Mouse (Mus musculus) neural tube, embryonic 13.5 days (tissue): Measurements from ENCODE around the gene Rrp7a. TPM values are rescaled to one million over a fixed set of nuclear protein-coding genes. Genes with fewer than 3 reads are reported as not detected.

Experiments
- ATAC-seq: fragments of 200-750 bp; cut with Nextera tagmentation; 2 replicates; pipeline ENCODE4 v1.8.0; 2017; ENCODE audit warnings: low read depth, mild to moderate bottlenecking, moderate TSS enrichment, moderate library complexity
- H3K27ac ChIP-seq: fragments of 300-500 bp; sonication (generic); replicated peaks from 2 replicates; pipeline ENCODE4 v1.5.1; 2015; ENCODE audit warnings: moderate library complexity, mild to moderate bottlenecking, inconsistent platforms
- H3K27me3 ChIP-seq: fragments of 300-500 bp; sonication (generic); 2 replicates; pipeline ENCODE4 v1.6.1; 2015; ENCODE audit warnings: mild to moderate bottlenecking, inconsistent platforms
- H3K36me3 ChIP-seq: fragments of 300-500 bp; sonication (generic); 2 replicates; pipeline ENCODE4 v1.6.1; 2015; ENCODE audit warnings: mild to moderate bottlenecking, inconsistent platforms
- H3K4me1 ChIP-seq: fragments of 300-500 bp; sonication (generic); replicated peaks from 2 replicates; pipeline ENCODE4 v1.6.1; 2015; ENCODE audit warnings: inconsistent platforms
- H3K4me2 ChIP-seq: fragments of 300-500 bp; sonication (generic); 2 replicates; pipeline ENCODE4 v1.6.1; 2015; ENCODE audit warnings: inconsistent platforms, mild to moderate bottlenecking, moderate library complexity
- H3K4me3 ChIP-seq: fragments of 300-500 bp; sonication (generic); 2 replicates; pipeline ENCODE4 v1.5.1; 2015; ENCODE audit warnings: mild to moderate bottlenecking, inconsistent platforms
- H3K9ac ChIP-seq: fragments of 300-500 bp; sonication (generic); 2 replicates; pipeline ENCODE4 v1.6.1; 2015; ENCODE audit warnings: moderate library complexity, mild to moderate bottlenecking, inconsistent platforms
- H3K9me3 ChIP-seq: fragments of 300-500 bp; sonication (generic); 2 replicates; pipeline ENCODE4 v1.6.1; 2016; ENCODE audit warnings: inconsistent platforms
- WGBS: fragments of 180-500 bp; shearing (Covaris S2); methylation state at CpG from one replicate; pipeline ENCODE4 v1.1.7; 2015; 5-methylcytosine and 5-hydroxymethylcytosine counted together
- polyA plus RNA-seq: library from polyadenylated mRNA; unstranded; fragments of >200 nt; fragmentation: Nextera tagmentation; extraction: Ambion mirVana; gene quantifications from 2 replicates; pipeline ENCODE4 v1.2.1, GENCODE M21; 2015

Gene Rrp7a
- polyA plus RNA-seq, 1 experiment from 2014 or later: 68.3 TPM

DNA sequence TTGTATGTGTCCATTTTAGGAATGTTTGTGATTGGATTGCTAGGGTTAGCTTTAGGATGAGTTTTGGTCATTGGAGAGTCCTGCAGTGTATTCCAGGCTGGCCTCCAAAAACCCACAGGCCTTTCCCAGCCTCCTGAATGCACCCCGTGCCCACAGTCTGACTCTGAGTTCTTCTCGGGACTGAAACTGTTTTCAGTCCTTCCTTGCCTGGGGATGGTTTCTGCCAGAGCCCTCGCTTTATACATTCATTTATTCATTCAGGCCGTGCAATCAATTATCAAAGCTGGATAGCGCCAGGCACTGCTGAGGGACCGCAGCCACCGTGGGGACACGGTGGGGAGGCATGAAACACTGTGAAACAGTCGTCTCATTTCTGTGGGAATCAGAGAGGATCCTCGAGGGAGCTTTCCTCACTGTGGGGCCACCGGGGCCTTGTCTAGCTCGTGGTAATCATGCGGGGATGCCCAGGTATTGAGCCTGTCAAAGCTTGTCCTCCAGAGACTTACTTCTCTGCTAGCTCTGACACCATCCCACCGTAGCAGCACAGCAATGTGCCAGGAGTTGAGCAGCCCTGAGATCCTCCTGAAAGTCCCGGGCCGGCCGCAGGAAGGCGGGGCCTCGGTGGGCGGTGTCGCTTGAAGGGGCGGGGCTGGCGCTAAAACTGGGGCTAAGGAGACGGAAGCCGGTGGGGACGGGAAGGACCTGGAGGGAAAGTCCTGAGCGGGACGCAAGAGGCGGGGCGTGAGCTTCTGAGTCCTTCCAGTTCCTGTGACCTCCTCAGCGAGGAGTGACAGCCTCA lies 22.9 kb downstream of the Rrp7a start:
- H3K9me3 ChIP-seq: no peaks in the 10 kb centered on the region
- H3K27me3 ChIP-seq: peaks cover 27% of the 10 kb centered on the region
- peak overlapping the region; percentile 63 for H3K9ac ChIP-seq
- H3K4me3 ChIP-seq: peak overlapping the region; percentile 40
- ATAC-seq: peak; percentile 73
- peak overlapping the region; percentile 64 for H3K4me2 ChIP-seq
- 0 out of 2 replicates have a peak overlapping the region, but pooled peaks have one; percentile 33 for H3K27ac ChIP-seq
- H3K36me3 ChIP-seq: no peaks in the 10 kb centered on the region
- peaks cover 20% of the 10 kb centered on the region for H3K4me1 ChIP-seq
- under 1% methylated on average over 31 of the region's 31 CpGs for WGBS

DNA sequence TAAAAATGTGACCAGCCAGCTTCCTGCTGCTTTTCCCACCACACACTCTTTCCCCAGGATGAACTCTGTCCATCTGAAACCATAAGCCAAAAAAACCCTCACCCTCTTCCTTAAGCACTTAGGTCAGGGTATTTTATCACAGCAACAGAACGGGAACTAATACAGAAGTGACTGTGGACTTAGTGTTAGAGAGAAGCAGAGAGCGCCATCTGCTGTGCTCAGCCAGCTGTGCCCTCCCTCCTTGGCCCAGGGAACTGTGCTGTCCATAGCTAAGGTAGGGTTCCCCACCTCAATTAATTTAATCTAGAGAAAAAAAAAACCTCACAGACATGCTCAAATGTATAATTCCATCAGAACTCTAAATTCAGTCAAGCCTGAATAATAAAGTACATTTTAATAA lies 26.7 kb downstream of the Rrp7a start:
- no peak for ATAC-seq
- Histone ChIP-seq H3K4me3 (no peak overlapping the region), H3K27ac (no peak overlapping the region), H3K9me3 (no peaks in the 10 kb centered on the region), H3K9ac (no peak overlapping the region), H3K27me3 (peaks cover 20% of the 10 kb centered on the region), H3K4me1 (peaks cover 20% of the 10 kb centered on the region), H3K36me3 (no peaks in the 10 kb centered on the region), H3K4me2 (no peak overlapping the region)
- 58% methylated on average over 2 of the region's 2 CpGs for WGBS

DNA sequence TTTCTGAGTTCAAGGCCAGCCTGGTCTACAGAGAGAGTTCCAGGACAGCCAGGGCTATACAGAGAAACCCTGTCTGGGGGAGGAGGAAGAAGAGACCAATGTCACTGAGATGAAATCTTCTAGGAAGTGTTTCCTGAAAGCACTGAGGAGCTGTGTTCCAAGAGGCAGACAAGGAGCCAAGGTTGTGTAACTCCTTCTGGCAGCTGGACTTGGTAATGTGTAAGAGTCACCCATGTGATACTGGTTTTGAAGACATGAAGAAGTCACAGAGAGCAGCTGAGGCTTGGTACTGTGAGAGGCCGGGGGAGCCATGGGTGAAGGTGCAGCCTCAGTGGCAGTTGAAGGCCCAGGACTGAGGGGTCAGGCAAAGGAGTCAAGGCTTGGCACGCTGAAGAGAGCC lies 28.9 kb downstream of the Rrp7a start:
- Histone ChIP-seq H3K4me3 (no peak overlapping the region), H3K27ac (no peak overlapping the region), H3K36me3 (no peaks in the 10 kb centered on the region), H3K9me3 (no peaks in the 10 kb centered on the region), H3K9ac (no peak overlapping the region), H3K4me1 (peaks cover 19% of the 10 kb centered on the region), H3K27me3 (peaks cover 34% of the 10 kb centered on the region), H3K4me2 (no peak overlapping the region)
- 81% methylated on average over 2 of the region's 2 CpGs for WGBS
- no peak for ATAC-seq

DNA sequence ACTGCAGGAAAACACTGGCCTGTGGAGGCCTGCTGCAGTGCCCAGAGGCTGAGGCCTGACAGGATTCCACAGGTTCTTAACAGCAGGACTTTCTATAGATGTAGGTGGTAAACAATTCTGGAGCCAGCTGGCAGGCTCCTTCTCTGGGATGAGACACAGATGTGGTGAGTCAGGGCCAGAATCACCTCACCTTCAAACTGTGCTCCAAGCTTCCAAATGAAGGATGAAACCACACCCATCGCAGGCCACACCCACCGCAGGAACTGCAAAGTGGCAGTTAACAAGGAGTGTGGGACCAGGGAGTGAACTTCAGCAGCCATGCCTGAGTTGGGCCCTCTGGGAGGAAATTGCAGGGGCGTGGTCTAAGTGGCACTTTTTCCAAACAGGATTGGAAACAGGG lies 31.7 kb downstream of the Rrp7a start:
- no peaks in the 10 kb centered on the region for H3K36me3 ChIP-seq
- H3K27me3 ChIP-seq: peaks cover 37% of the 10 kb centered on the region
- 32% methylated on average over 3 of the region's 3 CpGs for WGBS
- H3K4me1 ChIP-seq: peaks cover 24% of the 10 kb centered on the region
- no peak overlapping the region for H3K4me2 ChIP-seq
- H3K27ac ChIP-seq: no peak overlapping the region
- H3K9me3 ChIP-seq: no peaks in the 10 kb centered on the region
- no peak overlapping the region for H3K4me3 ChIP-seq
- ATAC-seq: no peak
- no peak overlapping the region for H3K9ac ChIP-seq

DNA sequence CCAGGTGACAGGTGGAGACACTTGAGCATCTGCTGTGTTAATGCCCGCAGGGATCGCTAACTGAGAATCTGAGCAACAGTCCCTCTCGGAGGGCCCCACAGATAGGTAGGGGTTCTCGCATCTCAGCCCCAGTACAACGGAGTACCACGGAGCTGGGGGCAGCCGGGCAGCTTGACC lies 33.3 kb downstream of the Rrp7a start, which contains the start of gene Serhl:
TSS of gene Serhl (plus strand) at position 78 of the 177 bp plus-strand sequence.
- no peak for ATAC-seq
- Histone ChIP-seq H3K9ac (0 out of 2 replicates have a peak within 1 kb of the TSS, but pooled peaks have one; percentile 26), H3K4me3 (0 out of 2 replicates have a peak within 1 kb of the TSS, but pooled peaks have one; percentile 4), H3K27ac (peak within 1 kb of the TSS; percentile 62), H3K9me3 (no peaks in the 10 kb centered on the region), H3K4me1 (peaks cover 27% of the 10 kb centered on the region), H3K4me2 (peak within 1 kb of the TSS; percentile 40), H3K36me3 (no peaks in the 10 kb centered on the region), H3K27me3 (peaks cover 37% of the 10 kb centered on the region)
- WGBS: 10% methylated on average over 7 of the region's 7 CpGs

DNA sequence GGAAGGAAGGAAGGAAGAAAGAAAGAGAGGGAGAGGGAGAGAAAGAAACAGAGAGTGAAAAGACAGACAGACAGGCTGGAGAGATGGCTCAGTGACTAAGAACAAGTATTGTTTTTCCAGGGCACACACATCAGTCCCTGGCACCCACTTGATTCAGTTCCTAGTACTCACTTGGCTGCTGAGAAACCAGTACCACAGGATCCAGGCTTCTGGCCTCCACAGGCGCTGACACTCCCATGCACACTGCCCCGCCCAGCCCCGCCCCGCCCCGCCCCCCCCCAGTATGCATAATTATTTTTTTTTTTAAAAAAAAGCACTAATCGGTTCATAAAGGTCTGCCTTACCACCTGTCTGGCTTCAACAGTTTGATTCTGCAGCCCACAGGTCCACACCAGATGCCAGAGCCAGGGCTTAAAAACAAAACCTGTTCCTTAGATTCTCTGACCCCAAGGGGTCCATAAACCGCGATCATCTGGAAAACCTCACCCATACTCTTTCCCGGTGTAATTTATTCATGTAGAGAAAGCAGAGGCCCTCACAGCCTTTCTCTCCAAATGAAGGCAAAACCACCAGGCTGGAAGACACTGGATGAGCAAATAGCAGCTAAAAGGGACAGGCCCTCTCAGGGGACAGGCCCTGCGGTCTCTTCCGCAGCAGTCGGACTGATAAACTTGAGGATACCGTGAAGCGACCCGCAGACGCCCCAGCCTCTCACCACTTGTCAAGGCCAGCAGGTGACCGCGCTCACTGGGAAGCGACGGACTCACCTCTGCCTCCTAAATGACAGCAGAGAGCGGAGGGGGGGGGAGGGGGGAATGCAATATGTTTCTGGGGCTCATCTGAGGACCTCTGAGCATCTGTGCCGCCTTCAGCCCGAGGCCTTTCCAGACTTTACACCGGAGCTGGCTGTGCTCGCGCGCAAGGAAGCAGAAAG lies 33.8 kb downstream of the Rrp7a start:
- 0 out of 2 replicates have a peak, but pooled peaks have one; percentile 30 for ATAC-seq
- H3K9me3 ChIP-seq: no peaks in the 10 kb centered on the region
- 3% methylated on average over 27 of the region's 27 CpGs for WGBS
- H3K9ac ChIP-seq: 0 out of 2 replicates have a peak overlapping the region, but pooled peaks have one; percentile 26
- H3K27ac ChIP-seq: peak overlapping the region; percentile 62
- peak overlapping the region; percentile 40 for H3K4me2 ChIP-seq
- H3K36me3 ChIP-seq: no peaks in the 10 kb centered on the region
- peaks cover 37% of the 10 kb centered on the region for H3K27me3 ChIP-seq
- peaks cover 32% of the 10 kb centered on the region for H3K4me1 ChIP-seq
- 0 out of 2 replicates have a peak overlapping the region, but pooled peaks have one; percentile 4 for H3K4me3 ChIP-seq

DNA sequence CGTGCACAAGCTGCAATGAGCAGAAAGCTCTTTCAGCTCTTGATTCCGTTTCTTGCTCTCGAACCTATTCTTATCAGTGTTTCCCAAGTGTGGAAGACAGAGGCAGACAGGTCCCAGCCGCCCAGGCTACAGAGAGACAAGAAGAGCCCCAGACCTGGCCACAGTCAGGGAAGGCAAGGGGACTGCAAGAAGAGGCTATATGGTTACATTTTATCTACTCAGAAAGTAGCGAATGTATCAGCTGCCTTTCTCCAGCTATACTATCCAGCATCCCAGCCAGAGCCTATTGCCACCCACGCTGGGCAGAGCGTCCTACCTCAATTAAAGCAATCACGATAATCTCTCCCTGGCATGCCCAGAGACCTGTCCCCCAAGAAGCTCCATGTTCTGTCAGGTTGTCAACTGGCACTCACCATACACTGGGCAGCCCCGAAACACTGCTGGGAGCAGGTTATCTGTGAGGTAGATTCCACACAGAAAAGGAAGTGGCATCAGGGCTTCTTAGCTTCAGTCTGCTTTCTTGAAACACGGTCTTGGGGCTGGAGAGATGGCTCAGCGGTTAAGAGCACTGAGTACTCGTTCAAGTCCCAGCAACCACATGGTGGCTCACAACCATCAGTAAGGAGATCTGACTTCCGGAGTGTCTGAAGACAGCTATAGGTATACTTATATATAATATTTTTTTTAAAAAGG lies 35.8 kb downstream of the Rrp7a start:
- no peak overlapping the region for H3K27ac ChIP-seq
- H3K36me3 ChIP-seq: no peaks in the 10 kb centered on the region
- H3K27me3 ChIP-seq: peaks cover 37% of the 10 kb centered on the region
- no peak overlapping the region for H3K4me3 ChIP-seq
- no peak overlapping the region for H3K9ac ChIP-seq
- peaks cover 36% of the 10 kb centered on the region for H3K4me1 ChIP-seq
- no peak for ATAC-seq
- no peak overlapping the region for H3K4me2 ChIP-seq
- 87% methylated on average over 13 of the region's 13 CpGs for WGBS
- H3K9me3 ChIP-seq: no peaks in the 10 kb centered on the region

DNA sequence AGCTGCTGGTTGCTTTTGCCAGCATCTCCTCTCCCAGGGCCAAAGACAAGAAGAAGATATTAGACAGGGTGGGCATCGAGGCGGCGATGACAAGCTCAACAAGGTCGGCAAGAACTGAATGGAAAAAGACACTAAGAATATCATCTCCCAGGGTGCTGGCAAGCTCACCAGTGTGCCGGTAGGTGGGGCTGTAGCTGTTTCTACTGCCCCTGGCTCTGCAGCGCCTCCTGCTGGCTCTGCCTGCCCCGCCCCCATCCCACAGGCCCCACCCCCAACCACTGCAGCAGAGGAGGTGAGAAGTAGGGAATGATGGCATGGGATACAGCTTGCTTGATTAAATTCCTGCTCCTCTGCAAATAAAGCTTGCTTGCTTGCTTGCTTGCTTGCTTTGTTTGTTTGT lies 36.7 kb downstream of the Rrp7a start:
- no peaks in the 10 kb centered on the region for H3K36me3 ChIP-seq
- no peak for ATAC-seq
- H3K27me3 ChIP-seq: peaks cover 37% of the 10 kb centered on the region
- H3K9ac ChIP-seq: no peak overlapping the region
- H3K4me3 ChIP-seq: no peak overlapping the region
- 38% methylated on average over 7 of the region's 7 CpGs for WGBS
- H3K9me3 ChIP-seq: no peaks in the 10 kb centered on the region
- no peak overlapping the region for H3K4me2 ChIP-seq
- peaks cover 36% of the 10 kb centered on the region for H3K4me1 ChIP-seq
- no peak overlapping the region for H3K27ac ChIP-seq

DNA sequence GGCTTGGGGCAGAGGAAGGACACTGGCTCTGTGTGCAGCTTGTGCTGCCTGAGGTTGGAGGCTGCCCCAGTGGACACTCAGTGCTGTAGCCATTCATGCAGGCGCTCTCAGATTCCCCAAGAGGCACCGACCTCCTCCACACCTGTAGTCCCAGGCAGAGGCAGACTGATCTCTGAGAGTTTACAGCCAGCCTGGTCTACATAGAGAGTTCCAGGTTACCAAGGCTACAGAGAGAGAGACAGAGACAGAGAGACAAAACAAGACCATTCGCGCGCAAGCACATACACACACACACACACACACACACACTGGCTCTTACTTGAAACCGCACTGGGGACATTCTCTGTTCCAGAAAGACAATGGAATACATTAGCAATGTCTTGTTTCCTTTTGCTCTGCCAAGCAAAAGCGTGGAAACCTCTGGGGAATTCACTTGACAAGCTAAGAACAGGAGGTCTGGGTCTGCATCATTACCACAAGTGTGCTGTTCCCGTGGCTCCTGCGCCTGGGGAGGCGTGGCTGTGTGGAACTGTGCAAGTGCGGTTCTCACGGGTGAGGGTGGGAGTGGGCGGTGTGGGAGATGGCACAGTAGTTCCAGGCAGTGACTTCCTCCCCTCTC lies 38.5 kb downstream of the Rrp7a start:
- ATAC-seq: peak; percentile 72
- Histone ChIP-seq H3K4me1 (peaks cover 26% of the 10 kb centered on the region), H3K9me3 (no peaks in the 10 kb centered on the region), H3K9ac (peak overlapping the region; percentile 53; the same call in 1 of the 2 replicates), H3K4me2 (peak overlapping the region; percentile 33), H3K36me3 (no peaks in the 10 kb centered on the region), H3K4me3 (no peak overlapping the region), H3K27ac (peak overlapping the region; percentile 76), H3K27me3 (peaks cover 21% of the 10 kb centered on the region)
- 44% methylated on average over 13 of the region's 13 CpGs for WGBS

DNA sequence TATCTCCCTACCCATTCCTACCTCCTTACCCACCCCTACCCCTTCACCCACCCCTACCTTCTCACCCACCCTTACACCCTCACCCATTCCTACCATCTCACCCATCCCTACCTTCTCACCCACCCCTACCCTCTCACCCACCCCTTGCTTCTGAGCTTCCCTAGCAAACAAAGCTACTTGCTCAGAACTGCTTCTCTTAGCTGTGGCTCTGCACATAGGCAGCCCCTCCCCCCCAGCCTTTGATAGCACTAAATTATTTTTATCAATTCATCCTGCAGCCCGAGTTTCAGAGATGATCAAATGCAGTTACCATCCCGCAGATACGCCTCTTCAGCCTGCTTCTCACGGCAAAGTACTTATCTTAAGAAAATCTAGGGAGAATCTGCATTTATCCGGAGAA lies 39.1 kb downstream of the Rrp7a start:
- ATAC-seq: peak; percentile 54; the same call in 1 of the 2 replicates
- Histone ChIP-seq H3K36me3 (no peaks in the 10 kb centered on the region), H3K4me2 (peak overlapping the region; percentile 33), H3K27ac (peak overlapping the region; percentile 76), H3K27me3 (peaks cover 17% of the 10 kb centered on the region), H3K4me3 (no peak overlapping the region), H3K9ac (peak overlapping the region; percentile 53; the same call in 1 of the 2 replicates), H3K9me3 (no peaks in the 10 kb centered on the region), H3K4me1 (peaks cover 23% of the 10 kb centered on the region)
- 63% methylated on average over 5 of the region's 5 CpGs for WGBS
